Mouse (Mus musculus) CH12.LX (cell line): Measurements from ENCODE around the gene Sgf29.

Source experiments
- CTCF ChIP-seq, 2 experiments: IDR thresholded peaks in 1 of 2; conservative IDR thresholded peaks in 1 of 2; 2 replicates each; pipeline ENCODE4 v1.5.1; 2011 to 2012; ENCODE audit warnings: low read depth in 2 of 2, low read length in 2 of 2, improper control_type of control experiment in 1 of 2, inconsistent platforms in 1 of 2, mild to moderate bottlenecking in 1 of 2, moderate library complexity in 1 of 2
- ELF1 ChIP-seq: IDR thresholded peaks from 2 replicates; pipeline ENCODE4 v1.6.1; 2014; ENCODE audit warnings: low read depth, mild to moderate bottlenecking, inconsistent platforms, low read length, improper control_type of control experiment
- EP300 ChIP-seq: IDR thresholded peaks from 2 replicates; pipeline ENCODE4 v1.6.1; 2011; ENCODE audit warnings: low read length, improper control_type of control experiment
- JUN ChIP-seq: IDR thresholded peaks from 2 replicates; pipeline ENCODE4 v1.6.1; 2011; ENCODE audit warnings: low read depth, mild to moderate bottlenecking, low read length, improper control_type of control experiment, moderate library complexity; ENCODE audit not compliant: insufficient read depth
- MXI1 ChIP-seq: IDR thresholded peaks from 2 replicates; pipeline ENCODE4 v1.6.1; 2011; ENCODE audit warnings: mild to moderate bottlenecking, low read depth, low read length, improper control_type of control experiment
- NRF1 ChIP-seq: IDR thresholded peaks from 2 replicates; pipeline ENCODE4 v1.6.1; 2014; ENCODE audit warnings: low read depth, mild to moderate bottlenecking, inconsistent platforms, low read length, improper control_type of control experiment, moderate library complexity

DNA sequence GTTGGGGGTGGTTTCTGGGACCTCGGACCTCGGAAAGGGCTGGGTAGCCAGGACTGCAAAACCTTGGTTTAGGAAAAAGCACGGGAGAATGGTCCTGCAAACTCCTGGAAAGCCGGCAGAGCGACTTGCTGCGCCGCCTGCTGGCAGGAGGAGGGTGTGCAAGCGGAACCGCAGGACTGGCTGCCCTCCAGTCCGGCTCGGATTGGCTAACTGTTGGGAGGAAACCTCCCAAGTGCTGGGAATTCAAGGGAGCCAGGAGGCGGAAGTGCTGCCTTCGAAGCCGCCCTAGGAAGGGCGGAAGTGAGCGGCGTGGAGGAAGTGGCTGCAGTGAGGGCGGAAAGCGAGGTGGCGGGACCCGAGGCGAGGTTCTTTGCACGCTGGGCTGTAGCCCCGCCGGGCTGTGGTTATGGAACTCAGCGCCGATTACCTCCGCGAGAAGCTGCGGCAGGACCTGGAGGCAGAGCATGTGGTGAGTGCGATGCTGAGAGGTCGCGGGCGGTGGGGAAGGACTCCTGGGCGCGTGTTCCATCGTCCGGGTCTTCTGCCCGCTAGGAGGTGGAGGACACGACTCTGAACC, 46.6 kb downstream of the Sgf29 start, which contains the start of gene Slx1b:
- TF ChIP-seq JUN, result no peak
- TF ChIP-seq NRF1, result peak; percentile 45; the same call in 1 of the 2 replicates
- peak; percentile 100 for TF ChIP-seq ELF1
- no peak for TF ChIP-seq EP300
- peak; percentile 86 to 90 for TF ChIP-seq CTCF (conservative IDR thresholded peaks at IDR 0.05 in 1 of 2, IDR thresholded peaks at IDR 0.05 in 1 of 2; ENCODE audit: low read depth in 2 of 2, low read length in 2 of 2)
- TF ChIP-seq MXI1, result peak; percentile 95
